Mouse (Mus musculus): ENCODE measurements around the gene Tmco3. TPM values are rescaled to one million over a fixed set of nuclear protein-coding genes. Genes with fewer than 3 reads are reported as not detected.

Gene Tmco3
- polyA plus RNA-seq (2015; fragmentation: Nextera tagmentation; extraction: Ambion mirVana) = 50.9 and 54.7 TPM in 2 replicates

- under 1% methylated on average over 79 of the region's 79 CpGs for WGBS
- Histone ChIP-seq H3K9ac (replicated peaks) (peak within 1 kb of the TSS; percentile 77), H3K36me3 (peaks cover 13% of the 10 kb centered on the region), H3K27ac (replicated peaks) (peak within 1 kb of the TSS; percentile 92), H3K4me3 (replicated peaks) (peak within 1 kb of the TSS; percentile 96), H3K27me3 (replicated peaks) (no peaks in the 10 kb centered on the region), H3K9me3 (replicated peaks) (no peaks in the 10 kb centered on the region), H3K4me2 (peak within 1 kb of the TSS; percentile 91), H3K4me1 (peaks cover 30% of the 10 kb centered on the region)
- ATAC-seq (ENCODE audit: low FRiP score) = peak; percentile 95
These were observed at the start of gene Tmco3, which contains the start of gene Dcun1d2 for GRCm38 (mm10) chr8:13287692-13288623. Gene Tmco3, plus strand, starts transcription at chr8:13288190. Gene Dcun1d2, minus strand, starts transcription at chr8:13288131.

GRCm38 (mm10) chr8:13240055-13240454 is 47.9 kb upstream of the Tmco3 start:
- no peaks in the 10 kb centered on the region for H3K36me3 ChIP-seq
- ATAC-seq (ENCODE audit: low FRiP score) = no peak
- WGBS = 90% methylated on average over 9 of the region's 9 CpGs
- no peak overlapping the region for H3K4me2 ChIP-seq
- H3K4me1 ChIP-seq = no peaks in the 10 kb centered on the region
- H3K4me3 ChIP-seq (replicated peaks) = no peak overlapping the region
- no peak overlapping the region for H3K9ac ChIP-seq (replicated peaks)
- no peak overlapping the region for H3K27ac ChIP-seq (replicated peaks)
- H3K9me3 ChIP-seq (replicated peaks) = no peaks in the 10 kb centered on the region
- H3K27me3 ChIP-seq (replicated peaks) = no peaks in the 10 kb centered on the region

- Histone ChIP-seq H3K4me1 (no peaks in the 10 kb centered on the region), H3K27ac (replicated peaks) (no peak overlapping the region), H3K9ac (replicated peaks) (no peak overlapping the region), H3K4me2 (no peak overlapping the region), H3K4me3 (replicated peaks) (no peak overlapping the region), H3K27me3 (replicated peaks) (no peaks in the 10 kb centered on the region), H3K9me3 (replicated peaks) (no peaks in the 10 kb centered on the region), H3K36me3 (no peaks in the 10 kb centered on the region)
- 82% methylated on average over 7 of the region's 7 CpGs for WGBS
- ATAC-seq (ENCODE audit: low FRiP score) = no peak
These were observed 47.3 kb upstream of the Tmco3 start for GRCm38 (mm10) chr8:13240691-13241090.

- no peak overlapping the region for H3K4me3 ChIP-seq (replicated peaks)
- no peaks in the 10 kb centered on the region for H3K4me1 ChIP-seq
- H3K27ac ChIP-seq (replicated peaks) = no peak overlapping the region
- WGBS = 82% methylated on average over 10 of the region's 10 CpGs
- H3K36me3 ChIP-seq = no peaks in the 10 kb centered on the region
- H3K9me3 ChIP-seq (replicated peaks) = no peaks in the 10 kb centered on the region
- no peak overlapping the region for H3K4me2 ChIP-seq
- no peak for ATAC-seq (ENCODE audit: low FRiP score)
- no peaks in the 10 kb centered on the region for H3K27me3 ChIP-seq (replicated peaks)
- H3K9ac ChIP-seq (replicated peaks) = no peak overlapping the region
These were observed 44.8 kb upstream of the Tmco3 start for GRCm38 (mm10) chr8:13242985-13243870.

- Histone ChIP-seq H3K36me3 (no peaks in the 10 kb centered on the region), H3K4me1 (no peaks in the 10 kb centered on the region), H3K4me2 (no peak overlapping the region), H3K9ac (replicated peaks) (no peak overlapping the region), H3K27ac (replicated peaks) (no peak overlapping the region), H3K9me3 (replicated peaks) (no peaks in the 10 kb centered on the region), H3K27me3 (replicated peaks) (no peaks in the 10 kb centered on the region), H3K4me3 (replicated peaks) (no peak overlapping the region)
- ATAC-seq (ENCODE audit: low FRiP score) = no peak
- WGBS = 94% methylated on average over 11 of the region's 11 CpGs
These were observed 43.6 kb upstream of the Tmco3 start for GRCm38 (mm10) chr8:13244343-13244880.

- no peak for ATAC-seq (ENCODE audit: low FRiP score)
- Histone ChIP-seq H3K36me3 (peaks cover 29% of the 10 kb centered on the region), H3K4me2 (no peak overlapping the region), H3K4me3 (replicated peaks) (no peak overlapping the region), H3K27me3 (replicated peaks) (no peaks in the 10 kb centered on the region), H3K9me3 (replicated peaks) (no peaks in the 10 kb centered on the region), H3K27ac (replicated peaks) (no peak overlapping the region), H3K9ac (replicated peaks) (no peak overlapping the region), H3K4me1 (no peaks in the 10 kb centered on the region; the same call in 1 of the 2 replicates)
- 94% methylated on average over 13 of the region's 13 CpGs for WGBS
These were observed 35.2 kb upstream of the Tmco3 start for GRCm38 (mm10) chr8:13252837-13253236.

GRCm38 (mm10) chr8:13253413-13253812 is 34.6 kb upstream of the Tmco3 start:
- WGBS = 79% methylated on average over 5 of the region's 5 CpGs
- Histone ChIP-seq H3K9me3 (replicated peaks) (no peaks in the 10 kb centered on the region), H3K27me3 (replicated peaks) (no peaks in the 10 kb centered on the region), H3K4me3 (replicated peaks) (no peak overlapping the region), H3K36me3 (peaks cover 33% of the 10 kb centered on the region), H3K9ac (replicated peaks) (no peak overlapping the region), H3K27ac (replicated peaks) (no peak overlapping the region), H3K4me1 (no peaks in the 10 kb centered on the region; the same call in 1 of the 2 replicates), H3K4me2 (no peak overlapping the region)
- ATAC-seq (ENCODE audit: low FRiP score) = no peak

GRCm38 (mm10) chr8:13254019-13254418 is 34.0 kb upstream of the Tmco3 start, which contains the start of gene Adprhl1:
Gene Adprhl1, minus strand, starts transcription at chr8:13254162.
- peak; percentile 73 for ATAC-seq (ENCODE audit: low FRiP score)
- whole genome bisulfite sequencing = 31% methylated on average over 8 of the region's 8 CpGs
- H3K4me3 ChIP-seq (replicated peaks) = no peak within 1 kb of the TSS
- H3K4me1 ChIP-seq = no peaks in the 10 kb centered on the region; the same call in 1 of the 2 replicates
- H3K27me3 ChIP-seq (replicated peaks) = no peaks in the 10 kb centered on the region
- no peak within 1 kb of the TSS for H3K27ac ChIP-seq (replicated peaks)
- H3K36me3 ChIP-seq = peaks cover 36% of the 10 kb centered on the region
- H3K4me2 ChIP-seq = no peak within 1 kb of the TSS
- H3K9me3 ChIP-seq (replicated peaks) = no peaks in the 10 kb centered on the region
- no peak within 1 kb of the TSS for H3K9ac ChIP-seq (replicated peaks)

- Histone ChIP-seq H3K27ac (replicated peaks) (no peak overlapping the region), H3K4me3 (replicated peaks) (no peak overlapping the region), H3K9ac (replicated peaks) (no peak overlapping the region), H3K9me3 (replicated peaks) (no peaks in the 10 kb centered on the region), H3K36me3 (peaks cover 34% of the 10 kb centered on the region), H3K4me2 (no peak overlapping the region), H3K4me1 (no peaks in the 10 kb centered on the region), H3K27me3 (replicated peaks) (no peaks in the 10 kb centered on the region)
- ATAC-seq (ENCODE audit: low FRiP score) = no peak
- 66% methylated on average over 3 of the region's 3 CpGs for WGBS
These were observed 24.6 kb upstream of the Tmco3 start for GRCm38 (mm10) chr8:13263376-13263775.

- no peaks in the 10 kb centered on the region for H3K9me3 ChIP-seq (replicated peaks)
- H3K4me3 ChIP-seq (replicated peaks) = no peak overlapping the region
- no peak overlapping the region for H3K4me2 ChIP-seq
- peaks cover 45% of the 10 kb centered on the region for H3K36me3 ChIP-seq
- H3K9ac ChIP-seq (replicated peaks) = no peak overlapping the region
- H3K4me1 ChIP-seq = no peaks in the 10 kb centered on the region
- no peak overlapping the region for H3K27ac ChIP-seq (replicated peaks)
- WGBS = 86% methylated on average over 2 of the region's 2 CpGs
- no peak for ATAC-seq (ENCODE audit: low FRiP score)
- H3K27me3 ChIP-seq (replicated peaks) = no peaks in the 10 kb centered on the region
These were observed 20.4 kb upstream of the Tmco3 start for GRCm38 (mm10) chr8:13267566-13267965.

GRCm38 (mm10) chr8:13272834-13273233 is 15.2 kb upstream of the Tmco3 start:
- 90% methylated on average over 5 of the region's 5 CpGs for WGBS
- peaks cover 62% of the 10 kb centered on the region for H3K36me3 ChIP-seq

More at GRCm38 (mm10) chr8:13272834-13273233, 15.2 kb upstream of the Tmco3 start:
- Histone ChIP-seq H3K4me1 (no peaks in the 10 kb centered on the region), H3K27me3 (replicated peaks) (no peaks in the 10 kb centered on the region), H3K4me2 (no peak overlapping the region), H3K4me3 (replicated peaks) (no peak overlapping the region), H3K27ac (replicated peaks) (no peak overlapping the region), H3K9me3 (replicated peaks) (no peaks in the 10 kb centered on the region), H3K9ac (replicated peaks) (no peak overlapping the region)
- no peak for ATAC-seq (ENCODE audit: low FRiP score)

All from neural tube, embryonic 15.5 days (tissue).